Mouse (Mus musculus) ES-E14 (cell line): Measurements from ENCODE around the gene Adgre5. TPM values are rescaled to one million over a fixed set of nuclear protein-coding genes. Genes with fewer than 3 reads are reported as not detected.

Experiments used
- DNase-seq: peaks from one replicate; pipeline ENCODE4 v3.0.0-alpha.2; 2013; ENCODE audit warnings: low read depth, low spot score
- H3K27ac ChIP-seq: 2 replicates; pipeline ENCODE4 v1.5.1; 2012; ENCODE audit warnings: low read depth, mild to moderate bottlenecking, low read length, moderate library complexity, mixed read lengths; ENCODE audit not compliant: poor library complexity, insufficient read depth, severe bottlenecking
- H3K36me3 ChIP-seq: 2 replicates; pipeline ENCODE4 v1.6.1; 2012; ENCODE audit warnings: mild to moderate bottlenecking, low read length, moderate library complexity, mixed read lengths; ENCODE audit not compliant: control insufficient read depth, poor library complexity, insufficient read depth, severe bottlenecking
- H3K4me1 ChIP-seq, 2 experiments: fragments of 150-350 bp in 1 of 2; sonication (generic) in 1 of 2; 2 replicates each; pipeline ENCODE4 v1.6.1; 2012; ENCODE audit warnings: low read length in 2 of 2, mild to moderate bottlenecking in 1 of 2, mixed read lengths in 1 of 2; ENCODE audit not compliant: control insufficient read depth in 2 of 2, insufficient read depth in 2 of 2, poor library complexity in 1 of 2
- H3K4me3 ChIP-seq, 2 experiments: fragments of 150-350 bp in 1 of 2; sonication (generic) in 1 of 2; 2 replicates each; pipeline ENCODE4 v1.5.1; 2012; ENCODE audit warnings: low read length in 2 of 2, low read depth in 1 of 2, mild to moderate bottlenecking in 1 of 2, mixed read lengths in 1 of 2; ENCODE audit not compliant: insufficient read depth in 1 of 2, poor library complexity in 1 of 2, severe bottlenecking in 1 of 2
- H3K9ac ChIP-seq: 2 replicates; pipeline ENCODE4 v1.6.1; 2012; ENCODE audit warnings: low read depth, mild to moderate bottlenecking, low read length, mixed read lengths; ENCODE audit not compliant: poor library complexity, insufficient read depth, severe bottlenecking
- H3K9me3 ChIP-seq: fragments of 150-350 bp; sonication (generic); 2 replicates; pipeline ENCODE4 v1.6.1; 2012; ENCODE audit warnings: low read depth, mild to moderate bottlenecking, low read length; ENCODE audit not compliant: control insufficient read depth, insufficient read depth
- CHD2 ChIP-seq: IDR thresholded peaks from 2 replicates; pipeline ENCODE4 v1.6.1; 2014; ENCODE audit warnings: mild to moderate bottlenecking, low read depth, low read length, inconsistent platforms
- HCFC1 ChIP-seq: IDR thresholded peaks from 2 replicates; pipeline ENCODE4 v1.6.1; 2012; ENCODE audit warnings: low read length, inconsistent platforms, borderline replicate concordance; ENCODE audit not compliant: insufficient read depth
- MAFK ChIP-seq: IDR thresholded peaks from 2 replicates; pipeline ENCODE4 v1.6.1; 2014; ENCODE audit warnings: mild to moderate bottlenecking, low read depth, low read length, inconsistent platforms; ENCODE audit not compliant: insufficient read depth
- ZC3H11A ChIP-seq: IDR thresholded peaks from 2 replicates; pipeline ENCODE4 v1.6.1; 2012; ENCODE audit warnings: low read depth, mild to moderate bottlenecking, inconsistent platforms, low read length, borderline replicate concordance
- ZNF384 ChIP-seq: IDR thresholded peaks from 2 replicates; pipeline ENCODE4 v1.6.1; 2012; ENCODE audit warnings: low read depth, low read length, inconsistent platforms
- in situ Hi-C, 2 experiments: fragments of 600-800 bp; cut with MboI; formaldehyde crosslinking; loops; one replicate each; pipeline ENCODE4 v1.15.1; 2025; ENCODE audit warnings: low sequenced_read_pairs in 2 of 2, inconsistent platforms in 1 of 2; ENCODE audit not compliant: unreplicated experiment in 2 of 2
- total RNA-seq: library from RNA; depleted of rRNA; stranded (reverse); fragments of 300-350 nt; gene quantifications from 2 replicates; pipeline ENCODE4 v1.2.3, GENCODE M21; 2012

Gene Adgre5
- total RNA-seq, 1 experiment, result 92.2 TPM

DNA sequence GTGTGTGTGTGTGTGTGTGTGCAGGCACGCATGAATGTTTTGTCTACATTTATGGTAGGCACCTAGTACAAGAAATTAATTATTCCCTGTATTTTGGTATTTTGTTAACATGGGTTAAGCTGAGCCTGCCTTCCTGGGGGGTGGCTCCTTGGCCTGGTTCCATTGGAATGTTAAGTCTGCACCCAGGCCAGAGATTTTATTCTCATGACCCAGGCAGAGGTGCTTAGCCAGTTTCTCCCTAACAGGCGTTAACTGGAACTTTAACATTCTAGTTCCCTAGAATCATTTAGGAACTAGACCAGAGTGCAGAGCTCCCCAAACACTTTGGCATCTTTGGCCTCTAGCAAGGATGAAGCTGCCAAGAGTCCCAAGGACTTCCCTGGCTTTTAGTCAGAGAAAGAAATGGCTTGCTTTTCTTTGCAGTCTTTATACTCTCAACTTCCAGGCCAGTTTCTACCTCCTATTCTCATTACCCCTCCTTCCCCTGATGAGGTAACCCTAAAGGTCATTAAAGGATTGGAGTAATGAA, 18.2 kb upstream of the Adgre5 start:
- no peak for DNase-seq
- no peak overlapping the region for H3K9ac ChIP-seq
- H3K9me3 ChIP-seq, result no peaks in the 10 kb centered on the region
- H3K36me3 ChIP-seq, result no peaks in the 10 kb centered on the region
- in situ Hi-C loops, result no loop called here
- H3K4me1 ChIP-seq, result no peaks in the 10 kb centered on the region; a peak in 1 of 4 replicates
- no peak overlapping the region for H3K27ac ChIP-seq
- H3K4me3 ChIP-seq, result no peak overlapping the region
- TF ChIP-seq HCFC1 (no peak), ZNF384 (no peak), MAFK (no peak), CHD2 (no peak), ZC3H11A (no peak)

DNA sequence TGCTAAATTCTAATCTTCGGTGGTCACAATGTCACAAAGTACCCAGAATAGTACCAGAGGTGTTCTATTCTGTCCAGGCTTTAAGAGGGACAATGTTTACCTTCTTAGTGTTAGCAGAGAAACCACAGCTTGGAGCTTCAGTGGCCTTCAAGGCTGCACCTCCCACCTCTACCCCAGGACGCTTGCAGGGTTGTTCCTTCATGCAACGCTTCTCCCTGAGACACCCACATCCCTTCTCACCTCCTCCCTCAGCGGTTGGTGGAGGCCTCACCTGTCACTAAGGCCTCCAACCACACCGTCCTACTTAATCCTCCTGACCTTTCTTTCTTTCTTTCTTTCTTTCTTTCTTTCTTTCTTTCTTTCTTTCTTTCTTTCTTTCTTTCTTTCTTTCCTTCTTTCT, 17.2 kb upstream of the Adgre5 start:
- Histone ChIP-seq H3K4me1 (no peaks in the 10 kb centered on the region; a peak in 1 of 4 replicates), H3K4me3 (no peak overlapping the region), H3K9ac (no peak overlapping the region), H3K36me3 (no peaks in the 10 kb centered on the region), H3K9me3 (no peaks in the 10 kb centered on the region), H3K27ac (no peak overlapping the region)
- TF ChIP-seq ZC3H11A, result no peak
- no peak for TF ChIP-seq HCFC1
- no peak for TF ChIP-seq ZNF384
- no peak for TF ChIP-seq CHD2
- TF ChIP-seq MAFK, result no peak
- no peak for DNase-seq
- in situ Hi-C loops, result no loop called here

DNA sequence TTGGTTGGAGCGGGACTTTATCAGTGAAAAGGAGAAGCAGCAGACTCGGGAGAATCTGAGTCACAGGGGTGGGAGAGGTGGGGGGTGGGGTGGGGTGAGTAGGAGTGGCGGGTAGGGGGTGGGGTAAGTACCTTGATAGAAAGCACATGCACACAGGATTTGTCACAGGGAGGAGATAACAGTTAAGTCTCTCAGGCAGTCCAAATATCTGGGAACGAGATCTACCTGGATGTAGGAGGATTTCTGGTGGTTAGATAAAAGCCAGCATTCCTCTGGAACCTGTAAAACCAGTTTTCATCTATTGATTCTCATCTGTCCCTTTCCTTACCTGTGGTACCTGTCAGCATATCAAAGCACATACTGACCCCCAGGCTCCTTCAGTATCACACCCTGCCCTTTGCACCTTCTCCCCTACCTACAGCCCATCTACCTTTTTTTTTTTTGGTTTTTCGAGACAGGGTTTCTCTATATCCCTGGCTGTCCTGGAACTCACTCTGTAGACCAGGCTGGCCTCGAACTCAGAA, 16.0 kb upstream of the Adgre5 start:
- Histone ChIP-seq H3K9me3 (no peaks in the 10 kb centered on the region), H3K4me3 (no peak overlapping the region), H3K9ac (no peak overlapping the region), H3K4me1 (no peaks in the 10 kb centered on the region), H3K36me3 (no peaks in the 10 kb centered on the region), H3K27ac (peak overlapping the region; percentile 3; the same call in 1 of the 2 replicates)
- TF ChIP-seq CHD2, result no peak
- no peak for TF ChIP-seq ZC3H11A
- TF ChIP-seq ZNF384, result no peak
- TF ChIP-seq HCFC1, result no peak
- in situ Hi-C loops, result no loop called here
- no peak for DNase-seq

DNA sequence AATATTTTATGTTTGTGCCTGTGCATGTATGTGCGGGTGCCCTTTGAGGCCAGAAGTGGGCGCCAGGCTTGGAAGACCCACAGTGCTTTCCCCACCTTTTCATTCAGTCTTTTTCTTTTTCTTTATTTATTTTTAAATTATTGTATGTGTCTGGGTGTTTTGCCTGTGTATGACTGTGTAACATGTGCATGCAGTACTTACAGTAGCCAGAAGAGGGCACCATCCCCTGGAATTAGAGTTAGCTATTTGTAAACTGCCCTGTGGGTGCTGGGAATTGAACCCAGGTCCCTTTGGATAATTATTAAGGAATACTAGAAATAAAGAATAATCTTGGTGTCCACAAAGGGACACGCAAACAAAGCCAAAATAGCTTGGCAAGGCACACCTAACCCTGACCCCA, 15.1 kb upstream of the Adgre5 start:
- H3K9ac ChIP-seq, result no peak overlapping the region
- no peaks in the 10 kb centered on the region for H3K9me3 ChIP-seq
- TF ChIP-seq ZNF384 (no peak), CHD2 (no peak), ZC3H11A (no peak), MAFK (no peak), HCFC1 (no peak)
- H3K4me3 ChIP-seq, result no peak overlapping the region
- no peak for DNase-seq
- H3K27ac ChIP-seq, result no peak overlapping the region
- in situ Hi-C loops, result no loop called here
- no peaks in the 10 kb centered on the region for H3K36me3 ChIP-seq
- H3K4me1 ChIP-seq, result 0 out of 4 replicates have a peak, but pooled peaks cover 0 to 2% of the 10 kb centered on the region in 2 experiments

DNA sequence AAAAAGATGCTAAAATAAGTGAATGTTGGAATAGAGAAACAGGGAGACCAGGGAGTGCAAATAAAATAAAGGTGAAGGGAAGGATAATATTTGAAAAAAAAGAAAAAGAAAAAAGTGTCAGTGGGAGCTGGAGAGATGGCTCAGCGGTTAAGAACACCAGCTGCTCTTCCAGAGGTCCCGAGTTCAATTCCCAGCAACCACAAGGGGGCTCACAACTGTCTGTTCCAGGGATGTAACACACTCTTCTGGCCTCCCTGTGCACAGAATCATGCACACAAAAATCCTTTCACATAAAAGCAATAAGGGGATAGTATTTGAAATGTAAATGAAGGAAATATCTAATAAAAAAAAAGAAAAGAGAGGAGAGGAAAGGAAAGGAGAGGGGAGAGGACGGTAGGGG, 13.0 kb upstream of the Adgre5 start:
- Histone ChIP-seq H3K9me3 (no peaks in the 10 kb centered on the region), H3K4me1 (0 out of 4 replicates have a peak, but pooled peaks cover 0 to 4% of the 10 kb centered on the region in 2 experiments), H3K4me3 (no peak overlapping the region), H3K36me3 (no peaks in the 10 kb centered on the region), H3K9ac (no peak overlapping the region), H3K27ac (no peak overlapping the region)
- no peak for DNase-seq
- in situ Hi-C loops, result no loop called here
- TF ChIP-seq CHD2, result no peak
- TF ChIP-seq ZNF384, result no peak
- no peak for TF ChIP-seq HCFC1
- TF ChIP-seq MAFK, result no peak
